Mouse (Mus musculus) natural killer cell, adult 2 months (primary cell): ENCODE data around the gene Cdk4.
A peak's percentile ranks its signal among the peaks of the same experiment; 100 is the strongest.

Source experiments
- DNase-seq, 2 experiments: peaks; one replicate each; pipeline ENCODE4 v3.0.0; 2022; ENCODE audit warnings: low spot score in 2 of 2

Gene Cdk4

GRCm38 (mm10) chr10:127075651-127076050 is 12.3 kb downstream of the Cdk4 start:
- no peak for DNase-seq

GRCm38 (mm10) chr10:127076082-127076481 is 12.7 kb downstream of the Cdk4 start:
- peak; percentile 67 for DNase-seq

- no peak for DNase-seq
Measured at GRCm38 (mm10) chr10:127077515-127077914, 14.2 kb downstream of the Cdk4 start.

DNA sequence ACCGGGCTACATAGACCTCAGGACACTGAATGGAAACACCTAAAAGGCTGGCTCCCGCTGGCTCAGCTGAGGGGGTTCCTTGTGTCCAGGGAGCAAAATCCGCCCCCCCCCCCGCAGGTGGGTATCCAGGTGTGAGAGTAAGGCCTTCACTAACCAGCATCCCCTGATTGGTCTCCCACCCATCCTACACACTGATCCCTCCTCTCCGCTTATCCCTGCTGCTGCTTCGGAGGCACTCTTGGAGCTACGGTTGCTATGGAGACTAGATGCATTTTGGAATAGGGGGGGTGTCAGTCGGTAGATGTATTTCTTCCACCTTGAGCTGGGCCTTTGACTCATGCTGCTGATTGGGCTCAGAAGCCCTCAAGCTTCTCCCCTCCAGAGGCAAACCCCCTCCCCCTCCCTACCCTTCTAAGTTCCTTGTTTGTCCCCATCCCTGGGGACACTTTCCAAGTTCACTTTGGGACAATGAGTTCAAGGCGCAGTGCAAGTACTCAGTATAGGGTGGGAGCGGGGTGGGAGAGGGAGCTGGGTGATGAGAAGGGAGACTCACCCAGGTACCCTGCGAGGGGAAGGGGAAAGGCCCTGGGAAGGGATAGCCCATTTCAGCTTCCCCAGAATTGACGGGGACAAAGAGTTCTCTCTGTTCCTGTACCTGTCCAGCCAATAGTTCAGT is 14.8 kb downstream of the Cdk4 start:
- DNase-seq = no peak

DNA sequence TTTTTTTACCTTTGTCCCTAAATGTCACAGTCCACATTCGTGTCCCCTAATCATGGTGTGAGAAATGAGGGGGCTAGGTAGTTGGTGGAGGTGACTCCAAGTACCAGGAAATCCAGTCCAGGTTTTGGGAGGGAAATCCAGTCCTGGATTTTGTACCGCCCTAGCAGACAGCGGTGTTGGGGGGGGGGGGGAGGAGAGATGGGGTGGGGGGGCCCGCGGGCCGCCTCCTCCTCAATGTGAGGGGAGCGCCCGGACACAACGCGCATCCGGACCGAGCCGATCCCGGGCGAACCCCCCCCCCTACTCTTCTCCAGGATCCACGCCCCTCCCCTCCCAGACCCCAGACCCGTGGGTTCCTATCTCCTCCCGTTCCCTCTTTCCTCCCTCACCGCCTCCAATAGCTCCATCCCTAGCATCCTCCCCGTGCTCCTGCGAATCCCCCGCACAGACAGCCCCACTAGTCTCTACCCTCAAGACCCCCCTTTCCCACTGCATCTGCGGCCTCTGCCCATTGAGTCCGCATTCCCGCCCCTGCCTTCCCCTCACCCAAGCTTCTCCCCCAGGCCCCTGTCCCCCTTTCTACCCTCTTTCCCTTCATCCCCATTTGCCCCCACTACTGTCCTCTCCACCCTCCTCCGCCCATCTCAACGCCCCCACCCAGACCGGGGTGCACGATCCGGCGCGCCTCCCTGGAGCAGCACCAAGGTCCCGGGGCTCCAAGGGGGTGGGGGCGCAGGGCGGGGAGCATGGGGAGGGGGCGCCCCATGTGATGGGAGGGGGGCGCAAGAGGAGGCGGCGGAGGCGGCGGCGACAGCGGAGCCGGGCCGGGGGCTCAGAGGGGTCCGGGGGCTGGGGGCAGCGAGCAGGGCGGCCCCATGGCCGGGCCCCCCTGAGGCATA is 15.6 kb downstream of the Cdk4 start:
- no peak for DNase-seq

- no peak for DNase-seq
Measured at GRCm38 (mm10) chr10:127079665-127080391, 16.5 kb downstream of the Cdk4 start.

DNA sequence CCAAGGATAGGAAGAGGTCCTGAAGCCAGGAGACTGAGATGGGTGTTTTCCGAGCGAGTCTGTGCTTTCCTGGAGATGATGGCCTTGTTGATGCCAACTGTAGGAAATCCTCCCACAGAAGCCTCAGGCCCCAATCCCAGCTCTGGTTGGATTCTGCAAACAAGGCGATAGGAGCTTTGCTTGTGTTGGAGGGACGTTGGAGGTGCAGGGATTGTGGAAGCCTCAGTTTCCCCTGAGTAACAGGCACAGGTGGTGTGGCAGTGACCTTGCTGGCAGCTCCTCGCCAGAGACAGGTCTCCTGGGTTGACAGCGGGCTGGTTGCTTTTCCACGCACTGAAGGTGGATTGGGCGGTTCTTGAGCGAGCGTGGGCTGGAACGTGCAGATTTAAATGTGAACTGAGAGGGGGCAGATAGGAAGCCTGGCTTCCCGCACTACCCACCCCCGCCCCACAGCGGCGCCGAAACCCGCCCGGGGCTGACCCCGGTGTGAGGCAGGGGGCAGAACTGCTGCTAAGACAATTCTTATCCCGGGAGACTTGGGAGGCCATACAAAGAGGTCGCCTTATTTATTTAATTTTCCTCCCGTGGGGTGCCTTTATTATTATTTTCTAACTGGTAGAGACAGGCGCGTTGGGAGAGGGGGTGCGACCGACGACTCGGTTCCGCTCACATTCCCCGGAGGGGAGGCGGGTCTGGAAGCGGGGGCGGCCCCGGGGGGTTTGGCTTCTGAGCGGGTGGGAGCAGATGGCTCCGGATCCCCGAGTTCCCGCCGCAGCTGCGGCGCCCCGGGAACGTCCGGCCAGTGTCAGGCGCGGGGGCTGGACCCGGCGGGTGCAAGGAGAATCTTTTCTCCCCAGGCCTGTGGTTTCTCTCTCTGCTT is 17.8 kb downstream of the Cdk4 start:
- no peak for DNase-seq

GRCm38 (mm10) chr10:127081996-127082620 is 18.8 kb downstream of the Cdk4 start:
- DNase-seq = no peak

- no peak for DNase-seq
Measured at GRCm38 (mm10) chr10:127083292-127083914, 20.1 kb downstream of the Cdk4 start.

- no peak for DNase-seq
Measured at GRCm38 (mm10) chr10:127083915-127084306, 20.6 kb downstream of the Cdk4 start.

DNA sequence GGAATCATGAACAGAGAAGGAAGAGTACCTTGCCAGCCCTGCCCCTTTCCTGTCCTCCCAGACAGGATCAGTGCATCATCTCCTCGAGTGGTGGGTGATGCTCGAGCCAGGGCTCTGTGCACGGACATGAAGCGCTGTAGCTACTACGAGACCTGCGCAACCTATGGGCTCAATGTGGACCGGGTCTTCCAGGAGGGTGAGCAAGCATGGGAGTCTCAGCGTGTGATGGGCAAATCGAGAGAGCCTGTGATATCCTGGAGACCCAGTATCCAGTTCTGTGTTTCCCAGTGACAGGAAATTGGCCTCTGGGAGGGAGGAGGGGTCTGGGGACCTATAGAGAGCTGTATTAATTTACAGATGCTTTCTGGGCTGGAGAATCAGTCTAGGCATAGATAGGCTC is 21.7 kb downstream of the Cdk4 start:
- no peak for DNase-seq

DNA sequence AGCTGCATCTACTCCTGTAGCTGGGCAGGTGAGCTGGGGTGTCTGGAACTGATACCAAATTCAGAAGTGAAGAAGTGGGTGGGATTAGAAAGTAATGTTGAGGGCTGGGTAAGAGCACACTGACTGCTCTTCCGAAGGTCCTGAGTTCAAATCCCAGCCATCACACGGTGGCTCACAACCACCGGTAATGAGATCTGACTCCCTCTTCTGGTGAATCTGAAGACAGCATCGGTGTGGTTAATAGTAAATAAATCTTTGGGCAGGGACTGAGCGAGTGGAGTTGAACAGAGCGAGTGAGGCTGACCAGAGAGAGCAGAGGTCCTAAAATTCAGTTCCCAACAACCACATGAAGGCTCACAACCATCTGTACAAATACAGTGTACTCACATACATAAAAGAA is 22.3 kb downstream of the Cdk4 start:
- DNase-seq = no peak

DNA sequence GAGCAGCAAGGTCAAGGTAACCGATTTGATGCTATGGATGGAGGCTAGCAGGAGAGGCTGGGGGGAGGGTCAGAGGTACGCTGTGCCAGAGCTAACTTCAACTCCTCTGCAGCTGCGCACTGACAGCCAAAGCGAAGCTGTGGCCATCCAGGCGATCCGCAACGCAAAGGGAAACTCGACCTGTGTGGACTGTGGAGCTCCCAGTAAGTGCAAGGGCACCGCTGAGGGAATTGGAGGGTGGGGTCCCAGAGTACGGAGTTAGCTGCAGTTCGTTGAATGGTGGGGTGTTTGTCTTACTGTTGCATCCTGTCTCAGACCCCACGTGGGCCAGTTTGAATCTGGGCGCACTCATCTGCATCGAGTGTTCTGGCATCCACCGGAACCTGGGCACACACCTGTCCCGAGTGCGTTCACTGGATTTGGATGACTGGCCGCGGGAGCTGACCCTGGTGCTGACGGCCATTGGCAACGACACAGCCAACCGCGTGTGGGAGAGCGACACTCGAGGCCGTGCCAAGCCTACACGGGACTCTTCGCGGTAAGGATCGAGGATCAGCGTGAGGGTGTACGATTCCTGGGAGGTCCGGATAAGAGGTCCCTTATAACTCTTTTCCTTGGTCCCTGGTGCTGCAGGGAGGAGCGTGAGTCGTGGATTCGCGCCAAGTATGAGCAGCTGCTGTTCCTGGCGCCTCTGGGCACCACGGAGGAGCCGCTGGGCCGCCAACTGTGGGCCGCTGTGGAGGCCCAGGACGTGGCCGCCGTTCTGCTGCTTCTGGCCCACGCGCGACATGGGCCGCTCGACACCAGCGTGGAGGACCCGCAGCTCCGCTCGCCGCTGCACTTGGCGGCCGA is 27.5 kb downstream of the Cdk4 start:
- DNase-seq = no peak

DNA sequence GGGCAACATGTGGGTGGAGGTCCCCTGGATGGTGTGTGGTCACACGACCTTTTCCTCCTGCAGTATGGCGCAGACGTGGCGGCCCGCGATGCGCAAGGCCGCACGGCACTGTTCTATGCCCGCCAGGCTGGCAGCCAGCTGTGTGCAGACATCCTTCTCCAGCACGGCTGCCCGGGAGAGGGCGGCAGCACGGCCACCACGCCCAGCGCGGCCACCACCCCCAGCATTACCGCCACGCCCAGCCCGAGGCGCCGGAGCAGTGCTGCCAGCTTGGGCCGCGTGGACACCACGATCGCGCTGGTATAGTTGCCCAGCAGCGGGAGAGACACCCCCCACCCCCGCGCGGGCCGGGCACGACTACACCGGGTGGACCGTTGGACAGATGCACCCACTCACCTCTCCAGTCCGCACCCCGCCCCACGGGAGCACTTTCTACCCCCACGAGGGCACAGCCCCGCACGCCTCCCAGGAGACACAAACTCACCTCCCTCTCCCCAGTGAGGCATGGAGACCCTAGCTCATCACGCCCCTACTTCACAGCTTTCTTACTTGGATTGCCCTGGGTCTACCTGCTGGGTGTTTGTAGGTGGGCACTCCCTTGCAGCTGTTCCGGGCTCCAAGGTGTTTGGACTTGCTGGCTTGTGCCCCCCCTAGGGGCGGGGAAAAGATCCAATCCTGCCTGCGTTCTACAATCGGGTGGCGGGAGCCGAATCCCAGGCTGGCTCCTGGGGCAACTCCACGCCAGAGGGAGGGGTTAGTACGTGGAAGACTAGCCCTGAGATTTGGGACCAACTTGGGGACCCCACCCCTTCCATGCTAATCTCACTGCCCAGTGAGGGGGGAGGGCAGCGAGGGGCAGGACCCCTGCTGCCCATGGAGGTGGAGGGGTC is 28.4 kb downstream of the Cdk4 start:
- no peak for DNase-seq

DNA sequence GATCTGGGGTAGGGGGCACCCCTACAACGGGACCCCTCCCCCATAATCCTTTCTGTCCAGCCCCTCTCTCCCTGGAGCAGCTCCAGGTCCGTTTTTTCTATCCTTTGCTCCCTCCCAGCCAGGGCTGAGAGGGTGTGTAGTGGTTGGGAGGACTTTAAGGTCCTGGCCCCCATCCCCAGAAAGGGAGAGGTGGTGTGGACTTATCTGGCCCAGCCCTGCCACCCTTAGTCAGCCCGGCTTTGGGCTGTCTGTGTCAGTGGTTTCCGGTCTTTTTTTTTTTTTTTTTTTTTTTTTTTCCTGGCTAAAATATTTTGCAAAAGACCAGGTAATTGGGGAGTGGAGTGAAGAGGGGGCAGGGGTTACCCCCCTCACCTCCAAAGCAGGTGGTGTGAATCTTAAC is 29.4 kb downstream of the Cdk4 start:
- no peak for DNase-seq

DNA sequence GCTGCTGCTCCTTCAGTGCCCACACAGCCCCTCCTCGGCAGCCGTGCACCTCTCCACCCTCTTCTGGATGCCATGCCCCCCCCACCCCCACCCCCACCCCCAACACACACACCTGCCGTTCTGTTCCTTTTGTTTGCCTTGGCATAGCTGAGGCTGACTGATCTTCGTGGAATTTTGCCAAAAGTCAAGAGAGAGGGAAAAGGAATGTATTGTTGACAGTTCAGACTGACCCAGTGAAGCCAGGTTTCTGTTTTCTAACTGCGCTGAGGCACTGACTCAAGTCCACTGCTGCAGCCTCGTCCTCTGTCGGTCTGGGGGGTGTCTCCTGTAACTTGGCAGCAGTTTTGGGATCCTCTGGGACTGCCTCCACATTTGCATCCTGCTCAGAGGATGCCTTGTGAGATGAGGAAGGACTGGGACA is 31.1 kb downstream of the Cdk4 start:
- no peak for DNase-seq

GRCm38 (mm10) chr10:127098514-127098913 is 35.2 kb downstream of the Cdk4 start:
- DNase-seq = no peak

DNA sequence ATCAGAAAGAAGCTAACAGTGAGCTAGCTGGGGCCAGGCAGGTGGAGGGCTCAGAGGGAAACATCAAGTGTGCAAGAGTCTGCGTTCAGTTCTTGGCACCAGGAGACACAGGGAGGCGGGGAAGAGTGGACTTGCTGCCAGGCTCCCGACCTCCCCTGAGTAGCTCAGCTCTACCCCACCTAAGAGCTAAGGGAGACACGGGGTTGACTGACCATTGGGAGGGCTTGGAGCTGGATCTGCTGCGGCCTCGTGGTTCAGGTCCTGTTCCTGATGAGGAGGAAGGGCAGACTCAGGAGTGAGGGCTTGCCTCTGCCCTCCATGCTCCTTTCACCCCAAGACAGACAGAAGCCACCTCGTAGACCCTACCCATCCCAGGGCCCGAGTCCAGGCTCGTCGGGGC is 35.9 kb downstream of the Cdk4 start:
- DNase-seq = no peak

- peak in 1 of 2 experiments; percentile 38 for DNase-seq
Measured at GRCm38 (mm10) chr10:127099868-127100267, 36.5 kb downstream of the Cdk4 start.
